Mouse (Mus musculus) neural tube, embryonic 15.5 days (tissue): ENCODE measurements around the gene Slc26a3. TPM values are rescaled to one million over a fixed set of nuclear protein-coding genes. Genes with fewer than 3 reads are reported as not detected.

ENCODE experiments used
- ATAC-seq: fragments of 200-750 bp; cut with Nextera tagmentation; 2 replicates; pipeline ENCODE4 v1.8.0; 2017; ENCODE audit warnings: mild to moderate bottlenecking, moderate TSS enrichment, moderate library complexity; ENCODE audit not compliant: low FRiP score
- H3K27ac ChIP-seq: fragments of 300-500 bp; sonication (generic); replicated peaks from 2 replicates; pipeline ENCODE4 v1.5.1; 2015; ENCODE audit warnings: mild to moderate bottlenecking, inconsistent platforms
- H3K27me3 ChIP-seq: fragments of 300-500 bp; sonication (generic); replicated peaks from 2 replicates; pipeline ENCODE4 v1.6.1; 2015; ENCODE audit warnings: inconsistent platforms
- H3K36me3 ChIP-seq: fragments of 300-500 bp; sonication (generic); 2 replicates; pipeline ENCODE4 v1.6.1; 2015; ENCODE audit warnings: inconsistent platforms
- H3K4me1 ChIP-seq: fragments of 300-500 bp; sonication (generic); 2 replicates; pipeline ENCODE4 v1.6.1; 2015; ENCODE audit warnings: inconsistent platforms
- H3K4me2 ChIP-seq: fragments of 300-500 bp; sonication (generic); 2 replicates; pipeline ENCODE4 v1.6.1; 2015; ENCODE audit warnings: inconsistent platforms, mild to moderate bottlenecking, moderate library complexity
- H3K4me3 ChIP-seq: fragments of 300-500 bp; sonication (generic); replicated peaks from 2 replicates; pipeline ENCODE4 v1.5.1; 2015; ENCODE audit warnings: mild to moderate bottlenecking, inconsistent platforms
- H3K9ac ChIP-seq: fragments of 300-500 bp; sonication (generic); replicated peaks from 2 replicates; pipeline ENCODE4 v1.6.1; 2015; ENCODE audit warnings: mild to moderate bottlenecking, inconsistent platforms
- H3K9me3 ChIP-seq: fragments of 300-500 bp; sonication (generic); replicated peaks from 2 replicates; pipeline ENCODE4 v1.6.1; 2016; ENCODE audit warnings: inconsistent platforms
- WGBS: fragments of 180-500 bp; shearing (Covaris S2); methylation state at CpG from one replicate; pipeline ENCODE4 v1.1.7; 2015; ENCODE audit warnings: mixed read lengths; 5-methylcytosine and 5-hydroxymethylcytosine counted together
- polyA plus RNA-seq: library from polyadenylated mRNA; unstranded; fragments of >200 nt; fragmentation: Nextera tagmentation; extraction: Ambion mirVana; gene quantifications from 2 replicates; pipeline ENCODE4 v1.2.1, GENCODE M21; 2015

Gene Slc26a3
- polyA plus RNA-seq, 1 experiment from 2014 or later = 0.37 TPM

- no peak overlapping the region for H3K27ac ChIP-seq
- no peak overlapping the region for H3K4me2 ChIP-seq
- WGBS = 27% methylated on average over 2 of the region's 2 CpGs
- H3K36me3 ChIP-seq = no peaks in the 10 kb centered on the region
- no peak overlapping the region for H3K4me3 ChIP-seq
- H3K9me3 ChIP-seq = no peaks in the 10 kb centered on the region
- no peak for ATAC-seq
- no peaks in the 10 kb centered on the region for H3K27me3 ChIP-seq
- H3K4me1 ChIP-seq = peaks cover 8% of the 10 kb centered on the region
- no peak overlapping the region for H3K9ac ChIP-seq
These were observed 9.8 kb upstream of the Slc26a3 start for GRCm38 (mm10) chr12:31380878-31381277.

- no peak for ATAC-seq
- no peaks in the 10 kb centered on the region for H3K27me3 ChIP-seq
- 72% methylated on average over 2 of the region's 2 CpGs for WGBS
These were observed 8.2 kb upstream of the Slc26a3 start for GRCm38 (mm10) chr12:31382451-31382850.

GRCm38 (mm10) chr12:31387303-31387702 is 3.4 kb upstream of the Slc26a3 start:
- H3K36me3 ChIP-seq = no peaks in the 10 kb centered on the region
- WGBS = 69% methylated on average over 3 of the region's 3 CpGs
- no peak for ATAC-seq
- H3K4me3 ChIP-seq = no peak overlapping the region
- no peaks in the 10 kb centered on the region for H3K27me3 ChIP-seq
- no peak overlapping the region for H3K9ac ChIP-seq
- H3K4me2 ChIP-seq = no peak overlapping the region
- H3K27ac ChIP-seq = no peak overlapping the region
- no peaks in the 10 kb centered on the region for H3K4me1 ChIP-seq
- no peaks in the 10 kb centered on the region for H3K9me3 ChIP-seq

More at GRCm38 (mm10) chr12:31382451-31382850, 8.2 kb upstream of the Slc26a3 start:
- H3K9me3 ChIP-seq = no peaks in the 10 kb centered on the region
- H3K36me3 ChIP-seq = no peaks in the 10 kb centered on the region
- no peak overlapping the region for H3K9ac ChIP-seq
- H3K4me2 ChIP-seq = no peak overlapping the region
- H3K4me3 ChIP-seq = no peak overlapping the region
- no peak overlapping the region for H3K27ac ChIP-seq
- no peaks in the 10 kb centered on the region for H3K4me1 ChIP-seq

GRCm38 (mm10) chr12:31391696-31392095 is 1.0 kb downstream of the Slc26a3 start:
- WGBS = 93% methylated on average over 12 of the region's 12 CpGs
- H3K36me3 ChIP-seq = no peaks in the 10 kb centered on the region
- no peak overlapping the region for H3K9ac ChIP-seq
- no peak overlapping the region for H3K27ac ChIP-seq
- no peaks in the 10 kb centered on the region for H3K27me3 ChIP-seq
- no peak overlapping the region for H3K4me3 ChIP-seq
- no peaks in the 10 kb centered on the region for H3K4me1 ChIP-seq
- no peaks in the 10 kb centered on the region for H3K9me3 ChIP-seq
- no peak overlapping the region for H3K4me2 ChIP-seq
- ATAC-seq = no peak

GRCm38 (mm10) chr12:31395895-31396294 is 5.2 kb downstream of the Slc26a3 start:
- 85% methylated on average over 1 of the region's 1 CpGs for WGBS
- Histone ChIP-seq H3K4me1 (no peaks in the 10 kb centered on the region), H3K36me3 (no peaks in the 10 kb centered on the region), H3K9ac (no peak overlapping the region), H3K27me3 (no peaks in the 10 kb centered on the region), H3K9me3 (no peaks in the 10 kb centered on the region), H3K4me2 (no peak overlapping the region), H3K27ac (no peak overlapping the region), H3K4me3 (no peak overlapping the region)
- ATAC-seq = no peak

GRCm38 (mm10) chr12:31397709-31398108 is 7.0 kb downstream of the Slc26a3 start:
- H3K4me1 ChIP-seq = no peaks in the 10 kb centered on the region
- no peak overlapping the region for H3K4me3 ChIP-seq
- no peak for ATAC-seq
- no peak overlapping the region for H3K4me2 ChIP-seq
- H3K9me3 ChIP-seq = no peaks in the 10 kb centered on the region
- H3K36me3 ChIP-seq = no peaks in the 10 kb centered on the region
- H3K27ac ChIP-seq = no peak overlapping the region
- H3K9ac ChIP-seq = no peak overlapping the region
- H3K27me3 ChIP-seq = no peaks in the 10 kb centered on the region
- WGBS = 84% methylated on average over 4 of the region's 4 CpGs

- Histone ChIP-seq H3K36me3 (no peaks in the 10 kb centered on the region), H3K4me2 (no peak overlapping the region), H3K4me1 (no peaks in the 10 kb centered on the region), H3K9ac (no peak overlapping the region), H3K27me3 (no peaks in the 10 kb centered on the region), H3K9me3 (no peaks in the 10 kb centered on the region), H3K4me3 (no peak overlapping the region), H3K27ac (no peak overlapping the region)
- ATAC-seq = no peak
- WGBS = 92% methylated on average over 1 of the region's 1 CpGs
These were observed 10.2 kb downstream of the Slc26a3 start for GRCm38 (mm10) chr12:31400821-31401220.

GRCm38 (mm10) chr12:31401930-31402329 is 11.3 kb downstream of the Slc26a3 start:
- no peaks in the 10 kb centered on the region for H3K27me3 ChIP-seq
- no peaks in the 10 kb centered on the region for H3K9me3 ChIP-seq
- H3K27ac ChIP-seq = no peak overlapping the region
- no peak overlapping the region for H3K9ac ChIP-seq
- H3K4me1 ChIP-seq = no peaks in the 10 kb centered on the region
- ATAC-seq = no peak
- no peaks in the 10 kb centered on the region for H3K36me3 ChIP-seq
- WGBS = 92% methylated on average over 6 of the region's 6 CpGs
- no peak overlapping the region for H3K4me3 ChIP-seq
- no peak overlapping the region for H3K4me2 ChIP-seq

GRCm38 (mm10) chr12:31404575-31405240 is 14.0 kb downstream of the Slc26a3 start:
- H3K27ac ChIP-seq = no peak overlapping the region
- H3K36me3 ChIP-seq = no peaks in the 10 kb centered on the region
- ATAC-seq = no peak
- H3K4me3 ChIP-seq = no peak overlapping the region
- H3K27me3 ChIP-seq = no peaks in the 10 kb centered on the region
- no peak overlapping the region for H3K9ac ChIP-seq
- H3K4me1 ChIP-seq = no peaks in the 10 kb centered on the region
- H3K4me2 ChIP-seq = no peak overlapping the region
- 74% methylated on average over 5 of the region's 5 CpGs for WGBS
- H3K9me3 ChIP-seq = no peaks in the 10 kb centered on the region

GRCm38 (mm10) chr12:31415971-31416370 is 25.3 kb downstream of the Slc26a3 start:
- 81% methylated on average over 2 of the region's 2 CpGs for WGBS

GRCm38 (mm10) chr12:31421901-31422574 is 31.4 kb downstream of the Slc26a3 start:
- no peak overlapping the region for H3K4me2 ChIP-seq
- WGBS = 80% methylated on average over 3 of the region's 3 CpGs
- no peaks in the 10 kb centered on the region for H3K4me1 ChIP-seq
- no peaks in the 10 kb centered on the region for H3K36me3 ChIP-seq
- H3K27me3 ChIP-seq = no peaks in the 10 kb centered on the region
- H3K9ac ChIP-seq = no peak overlapping the region
- no peak overlapping the region for H3K4me3 ChIP-seq
- H3K27ac ChIP-seq = no peak overlapping the region
- ATAC-seq = no peak
- H3K9me3 ChIP-seq = no peaks in the 10 kb centered on the region

More at GRCm38 (mm10) chr12:31415971-31416370, 25.3 kb downstream of the Slc26a3 start:
- Histone ChIP-seq H3K36me3 (no peaks in the 10 kb centered on the region), H3K4me2 (no peak overlapping the region), H3K27me3 (no peaks in the 10 kb centered on the region), H3K4me3 (no peak overlapping the region), H3K9ac (no peak overlapping the region), H3K9me3 (no peaks in the 10 kb centered on the region), H3K27ac (no peak overlapping the region), H3K4me1 (no peaks in the 10 kb centered on the region)
- no peak for ATAC-seq

GRCm38 (mm10) chr12:31437791-31438190 is 47.1 kb downstream of the Slc26a3 start:
- no peaks in the 10 kb centered on the region for H3K27me3 ChIP-seq
- no peak overlapping the region for H3K9ac ChIP-seq
- H3K4me2 ChIP-seq = no peak overlapping the region
- 80% methylated on average over 6 of the region's 6 CpGs for WGBS
- H3K9me3 ChIP-seq = no peaks in the 10 kb centered on the region
- no peaks in the 10 kb centered on the region for H3K4me1 ChIP-seq
- H3K27ac ChIP-seq = no peak overlapping the region
- H3K36me3 ChIP-seq = no peaks in the 10 kb centered on the region
- no peak for ATAC-seq
- no peak overlapping the region for H3K4me3 ChIP-seq
